Mouse (Mus musculus) adrenal gland, adult (tissue): ENCODE measurements at regions not wholly inside any gene's neighbourhood (a gene's known extent, or its start where the extent isn't known, plus 50 kb on each side); places are given as distances from the start of the nearest gene placed in this dataset.

Experiments used
- DNase-seq, 2 experiments: peaks; one replicate each; pipeline ENCODE4 v3.0.0; 2022 to 2023; ENCODE audit warnings: low spot score in 1 of 2; ENCODE audit not compliant: inconsistent age in 2 of 2

- DNase-seq, result no peak
Observed at GRCm38 (mm10) chr8:76309200-76309599, 590.0 kb upstream of the Nr3c2 start.

GRCm38 (mm10) chr8:76328540-76328939, 570.7 kb upstream of the Nr3c2 start:
- no peak for DNase-seq

GRCm38 (mm10) chr8:76343072-76343471, 556.2 kb upstream of the Nr3c2 start:
- DNase-seq, result no peak

GRCm38 (mm10) chr8:76346150-76346549, 553.1 kb upstream of the Nr3c2 start:
- DNase-seq, result no peak

- no peak for DNase-seq
Observed at GRCm38 (mm10) chr8:76346832-76347231, 552.4 kb upstream of the Nr3c2 start.

GRCm38 (mm10) chr8:76374314-76374713, 524.9 kb upstream of the Nr3c2 start:
- no peak for DNase-seq

- no peak for DNase-seq
Observed at GRCm38 (mm10) chr8:76377711-76378110, 521.5 kb upstream of the Nr3c2 start.

GRCm38 (mm10) chr8:76381643-76382042, 517.6 kb upstream of the Nr3c2 start:
- no peak for DNase-seq

- no peak for DNase-seq
Observed at GRCm38 (mm10) chr8:76383583-76384281, 515.5 kb upstream of the Nr3c2 start.

GRCm38 (mm10) chr8:76384282-76384637, 515.0 kb upstream of the Nr3c2 start:
- DNase-seq, result no peak

GRCm38 (mm10) chr8:76392004-76392403, 507.2 kb upstream of the Nr3c2 start:
- DNase-seq, result no peak

- DNase-seq, result no peak
Observed at GRCm38 (mm10) chr8:76422459-76422858, 476.8 kb upstream of the Nr3c2 start.

GRCm38 (mm10) chr8:76422861-76423532, 476.2 kb upstream of the Nr3c2 start:
- DNase-seq, result no peak

GRCm38 (mm10) chr8:76429818-76430217, 469.4 kb upstream of the Nr3c2 start:
- peak in 1 of 2 experiments; percentile 12 for DNase-seq

- no peak for DNase-seq
Observed at GRCm38 (mm10) chr8:76432813-76433212, 466.4 kb upstream of the Nr3c2 start.

- DNase-seq, result peak in 1 of 2 experiments; percentile 66
Observed at GRCm38 (mm10) chr8:76437951-76438350, 461.3 kb upstream of the Nr3c2 start.

- DNase-seq, result no peak
Observed at GRCm38 (mm10) chr8:76474464-76475208, 424.6 kb upstream of the Nr3c2 start.

GRCm38 (mm10) chr8:76478966-76479365, 420.3 kb upstream of the Nr3c2 start:
- no peak for DNase-seq

GRCm38 (mm10) chr8:76503621-76504020, 395.6 kb upstream of the Nr3c2 start:
- no peak for DNase-seq

GRCm38 (mm10) chr8:76507247-76507646, 392.0 kb upstream of the Nr3c2 start:
- DNase-seq, result no peak

- DNase-seq, result no peak
Observed at GRCm38 (mm10) chr8:76509201-76509600, 390.0 kb upstream of the Nr3c2 start.

- DNase-seq, result no peak
Observed at GRCm38 (mm10) chr8:76514132-76514531, 385.1 kb upstream of the Nr3c2 start.
